ENCODE assay signal across 1 mouse cellular context in genomic region chr4:46374869-46375368, GRCm38 (mm10).
TF ChIP-seq lines count a peak whose summit lies in the region.

No protein-coding gene starts in this region.

TF ChIP-seq in CH12.LX, 34 proteins besides CTCF, POLR2A, EP300 and RAD21:
- TF ChIP-seq KAT2A (IDR thresholded peaks at IDR 0.05; ENCODE audit: insufficient replicate concordance, low read length) (no peak), USF2 (conservative IDR thresholded peaks at IDR 0.05; ENCODE audit: low read depth, low read length) (peak; percentile 80), ZNF384 (IDR thresholded peaks at IDR 0.05; ENCODE audit: low read depth, low read length) (no peak), ELF1 (IDR thresholded peaks at IDR 0.05; ENCODE audit: low read depth, low read length) (0 out of 2 replicates have a peak, but pooled peaks have one; percentile 16), SMC3 (IDR thresholded peaks at IDR 0.05; ENCODE audit: low read depth, low read length) (peak; percentile 62), BHLHE40 (IDR thresholded peaks at IDR 0.05; ENCODE audit: low read depth, low read length) (peak; percentile 89), USF1 (IDR thresholded peaks at IDR 0.05; ENCODE audit: low read depth, low read length) (peak; percentile 83)
